Comparison of ENCODE assay signal across 9 mouse cellular contexts in the genomic region with DNA sequence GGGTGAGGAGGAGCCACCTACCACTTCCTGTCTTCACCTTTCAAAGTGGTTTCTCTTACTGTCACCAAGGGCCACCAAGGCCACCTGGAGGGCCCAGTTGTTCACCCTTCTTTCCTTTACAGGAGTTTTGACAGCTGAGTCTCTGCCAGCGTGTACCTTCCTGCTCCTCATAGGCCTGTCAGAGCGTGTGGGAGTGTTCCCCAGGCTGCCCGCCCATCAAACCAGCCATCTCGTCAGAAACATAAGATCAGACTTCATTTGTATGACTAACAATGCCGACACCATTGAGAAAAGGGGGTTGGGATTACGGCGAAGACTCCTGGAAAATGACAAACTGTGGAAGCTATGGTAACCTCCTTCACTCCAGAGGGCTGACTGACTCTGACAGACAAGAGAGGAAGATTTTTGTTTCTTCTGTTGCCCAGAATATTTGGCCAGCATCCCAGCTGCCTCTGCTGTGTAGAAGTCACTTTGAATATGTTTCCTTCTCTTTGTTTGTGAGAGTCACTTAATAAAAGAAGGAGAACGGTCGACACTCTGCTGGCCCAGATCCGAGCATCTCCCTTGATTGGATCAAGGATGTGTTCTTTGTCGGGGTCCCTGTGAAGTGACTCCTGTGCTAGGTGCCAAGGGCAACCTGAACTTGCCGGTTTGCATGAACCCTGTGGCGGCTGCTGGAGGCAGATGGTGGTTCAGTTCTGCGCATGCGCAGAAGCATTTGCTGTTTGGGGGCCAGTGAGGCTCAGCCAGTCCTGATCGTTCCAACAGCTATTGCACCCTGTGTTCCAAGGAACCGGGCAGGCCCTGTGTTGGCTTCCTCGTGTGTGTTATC. TPM values are rescaled to one million over a fixed set of nuclear protein-coding genes. Genes with fewer than 3 reads are reported as not detected.
DNase-seq lines count a peak whose midpoint lies in the region; ATAC-seq lines count a peak whose summit lies in the region.
"Had no signal": no experiment of that assay in that cellular context is flagged by ENCODE, and none has a peak within 500 bp of the region (broad histone marks: within the 10 kb centered on the region; RNA-seq: fewer than 3 reads in every experiment).

No protein-coding gene starts in this region.

- no peak for ATAC-seq in embryonic facial prominence, embryonic 13.5 days (ENCODE audit: insufficient number of reproducible peaks, insufficient read depth, low FRiP score, low TSS enrichment, low read depth)
- peak; percentile 62 for ATAC-seq in midbrain, embryonic 15.5 days (replicated peaks)
- ATAC-seq in erythroid progenitor cell, adult 5-6 weeks (replicated peaks; ENCODE audit: low FRiP score, poor library complexity, severe bottlenecking) = no peak

- H3K27ac ChIP-seq in embryonic facial prominence, embryonic 13.5 days = peak overlapping the region; percentile 77
- H3K27ac ChIP-seq in embryonic facial prominence, embryonic 10.5 days (replicated peaks) = no peak overlapping the region
- peak overlapping the region; percentile 55 for H3K27ac ChIP-seq in midbrain, embryonic 15.5 days
- H3K27ac ChIP-seq: heart, embryonic 15.5 days had no signal

- DNase-seq in embryonic facial prominence, embryonic 10.5 days (ENCODE audit: low spot score) = no peak
- DNase-seq in cerebellum, adult 18-20 months = peak; percentile 50 to 64
- peak; percentile 77 to 85 for DNase-seq in layer of hippocampus, adult 18-20 months (ENCODE audit: low spot score in 2 of 2)
- DNase-seq in spleen, postnatal 4 days (ENCODE audit: low spot score in 2 of 2) = no peak
- DNase-seq in spleen, postnatal 36 days (ENCODE audit: low spot score in 2 of 2) = no peak

- peaks cover 17% of the 10 kb centered on the region for H3K4me1 ChIP-seq in embryonic facial prominence, embryonic 13.5 days
- H3K4me1 ChIP-seq in embryonic facial prominence, embryonic 10.5 days = peaks cover 21% of the 10 kb centered on the region
- peaks cover 8% of the 10 kb centered on the region for H3K4me1 ChIP-seq in midbrain, embryonic 15.5 days
- H3K4me1 ChIP-seq: heart, embryonic 15.5 days had no signal

- H3K36me3 ChIP-seq in embryonic facial prominence, embryonic 13.5 days = no peaks in the 10 kb centered on the region
- no peaks in the 10 kb centered on the region for H3K36me3 ChIP-seq in embryonic facial prominence, embryonic 10.5 days (replicated peaks)
- H3K36me3 ChIP-seq in midbrain, embryonic 15.5 days (replicated peaks) = no peaks in the 10 kb centered on the region
- H3K36me3 ChIP-seq: heart, embryonic 15.5 days had no signal

- no peak overlapping the region for H3K4me2 ChIP-seq in embryonic facial prominence, embryonic 13.5 days
- no peak overlapping the region for H3K4me2 ChIP-seq in midbrain, embryonic 15.5 days
- H3K4me2 ChIP-seq: heart, embryonic 15.5 days had no signal

- no peak overlapping the region for H3K9ac ChIP-seq in embryonic facial prominence, embryonic 13.5 days
- no peak overlapping the region for H3K9ac ChIP-seq in midbrain, embryonic 15.5 days
- H3K9ac ChIP-seq: heart, embryonic 15.5 days had no signal

- WGBS in embryonic facial prominence, embryonic 13.5 days = 54% methylated on average over 18 of the region's 18 CpGs
- 83% methylated on average over 18 of the region's 18 CpGs for WGBS in embryonic facial prominence, embryonic 10.5 days
- WGBS in midbrain, embryonic 15.5 days = 57% methylated on average over 18 of the region's 18 CpGs

- peaks cover 22% of the 10 kb centered on the region for H3K27me3 ChIP-seq in embryonic facial prominence, embryonic 13.5 days
- H3K27me3 ChIP-seq in embryonic facial prominence, embryonic 10.5 days (replicated peaks; ENCODE audit: low read depth, poor library complexity, severe bottlenecking) = peaks cover 34% of the 10 kb centered on the region
- no peaks in the 10 kb centered on the region for H3K27me3 ChIP-seq in midbrain, embryonic 15.5 days (replicated peaks)

- no peaks in the 10 kb centered on the region for H3K9me3 ChIP-seq in embryonic facial prominence, embryonic 13.5 days
- H3K9me3 ChIP-seq in embryonic facial prominence, embryonic 10.5 days = no peaks in the 10 kb centered on the region
- no peaks in the 10 kb centered on the region for H3K9me3 ChIP-seq in midbrain, embryonic 15.5 days
- H3K9me3 ChIP-seq: heart, embryonic 15.5 days had no signal

- no peak overlapping the region for H3K4me3 ChIP-seq in embryonic facial prominence, embryonic 13.5 days
- H3K4me3 ChIP-seq in embryonic facial prominence, embryonic 10.5 days = no peak overlapping the region
- H3K4me3 ChIP-seq in midbrain, embryonic 15.5 days = no peak overlapping the region
- H3K4me3 ChIP-seq: heart, embryonic 15.5 days had no signal

RNA-seq across cellular contexts. Expression of a gene that starts 34.6 kb away (rescaled TPM):
- polyA plus RNA-seq in embryonic facial prominence, embryonic 13.5 days (2015; fragmentation: Nextera tagmentation; extraction: Ambion mirVana) = 0.03 and 0.06 TPM in 2 replicates
- 0.34 TPM in 2 replicates for polyA plus RNA-seq in embryonic facial prominence, embryonic 10.5 days (2016; fragmentation: Nextera tagmentation; extraction: Ambion mirVana)
- 10 to 100 TPM; 10.1 to 11.1 TPM for total RNA-seq in layer of hippocampus, adult 18-20 months (2021)
- polyA plus RNA-seq in midbrain, embryonic 15.5 days (2015; fragmentation: Nextera tagmentation; extraction: Ambion mirVana) = 0.74 and 0.78 TPM in 2 replicates
- total RNA-seq in erythroid progenitor cell, adult 5-6 weeks (2015; ENCODE audit: low replicate concordance) = not detected in 2 replicates
- not detected in 2 replicates for total RNA-seq in erythroid progenitor cell, adult 5-6 weeks (2017; ENCODE audit: low replicate concordance)

Comparison
In these comparisons a context has a peak if more than half of its experiments do, and no peak if none do; other contexts are left out.
1. DNase-seq: peak in cerebellum, adult 18-20 months (2 of 2) and layer of hippocampus, adult 18-20 months (2 of 2); none in embryonic facial prominence, embryonic 10.5 days (single experiment), spleen, postnatal 4 days (0 of 2) and spleen, postnatal 36 days (0 of 2).